Mouse (Mus musculus) kidney, embryonic 14.5 days (tissue): ENCODE data around the gene Tnnc1. TPM values are rescaled to one million over a fixed set of nuclear protein-coding genes. Genes with fewer than 3 reads are reported as not detected.
A peak's percentile ranks its signal among the peaks of the same experiment; 100 is the strongest.

Experiments
- ATAC-seq: fragments of 200-750 bp; cut with Nextera tagmentation; 2 replicates; pipeline ENCODE4 v1.8.0; 2017; ENCODE audit warnings: moderate number of reproducible peaks, mild to moderate bottlenecking, moderate TSS enrichment, moderate library complexity; ENCODE audit not compliant: low FRiP score, low TSS enrichment
- H3K27ac ChIP-seq: fragments of 300-500 bp; sonication (generic); 2 replicates; pipeline ENCODE4 v1.5.1; 2014; ENCODE audit warnings: low read depth, mild to moderate bottlenecking, low read length, moderate library complexity, mixed read lengths
- H3K27me3 ChIP-seq: fragments of 300-500 bp; sonication (generic); 2 replicates; pipeline ENCODE4 v1.6.1; 2014; ENCODE audit warnings: mild to moderate bottlenecking, low read length; ENCODE audit not compliant: control insufficient read depth, insufficient read depth
- H3K36me3 ChIP-seq: fragments of 300-500 bp; sonication (generic); 2 replicates; pipeline ENCODE4 v1.6.1; 2014; ENCODE audit warnings: low read length, mixed read lengths; ENCODE audit not compliant: control insufficient read depth, insufficient read depth
- H3K4me1 ChIP-seq: fragments of 300-500 bp; sonication (generic); 2 replicates; pipeline ENCODE4 v1.6.1; 2014; ENCODE audit warnings: low read length, mixed read lengths; ENCODE audit not compliant: control insufficient read depth, insufficient read depth
- H3K4me2 ChIP-seq: fragments of 300-500 bp; sonication (generic); replicated peaks from 2 replicates; pipeline ENCODE4 v1.6.1; 2014; ENCODE audit warnings: low read depth, mild to moderate bottlenecking, low read length
- H3K4me3 ChIP-seq: fragments of 300-500 bp; sonication (generic); 2 replicates; pipeline ENCODE4 v1.5.1; 2014; ENCODE audit warnings: mild to moderate bottlenecking, low read length
- H3K9ac ChIP-seq: fragments of 300-500 bp; sonication (generic); 2 replicates; pipeline ENCODE4 v1.6.1; 2014; ENCODE audit warnings: low read depth, mild to moderate bottlenecking, low read length, moderate library complexity
- H3K9me3 ChIP-seq: fragments of 300-500 bp; sonication (generic); 2 replicates; pipeline ENCODE4 v1.6.1; 2016; ENCODE audit warnings: low read length; ENCODE audit not compliant: control insufficient read depth
- WGBS: fragments of 180-500 bp; shearing (Covaris S2); extraction: QIAGEN DNeasy Blood & Tissue Kit; methylation state at CpG from one replicate; pipeline ENCODE4 v1.1.7; 2014; 5-methylcytosine and 5-hydroxymethylcytosine counted together
- polyA plus RNA-seq: library from polyadenylated mRNA; unstranded; fragments of >200 nt; fragmentation: Nextera tagmentation; extraction: Ambion mirVana; gene quantifications from 2 replicates; pipeline ENCODE4 v1.2.1, GENCODE M21; 2014

The Tnnc1 gene
- polyA plus RNA-seq, 1 experiment from 2014 or later = 3.0 TPM

DNA sequence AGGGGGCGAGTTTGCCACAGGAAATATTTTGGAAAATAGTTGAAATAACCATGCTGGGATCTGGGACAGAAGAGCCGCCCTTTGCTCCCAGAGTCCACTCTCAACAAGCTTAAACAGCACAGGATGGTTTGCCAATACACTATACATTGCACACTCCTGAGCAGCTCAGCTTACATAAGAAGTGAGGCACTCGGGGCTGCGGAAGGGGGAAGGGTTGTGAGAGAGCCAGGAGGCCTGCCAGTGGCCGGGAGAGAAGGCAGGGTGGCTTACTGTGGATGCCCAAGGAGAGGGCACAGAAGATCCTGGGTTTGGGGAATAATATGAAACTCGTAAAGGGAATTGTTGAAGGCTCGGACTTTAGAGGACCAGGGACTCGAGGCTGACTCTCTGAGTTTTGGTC is 5.8 kb downstream of the Tnnc1 start:
- Histone ChIP-seq H3K4me1 (peaks cover 3% of the 10 kb centered on the region; the same call in 1 of the 2 replicates), H3K27ac (no peak overlapping the region), H3K9ac (no peak overlapping the region), H3K9me3 (no peaks in the 10 kb centered on the region), H3K27me3 (no peaks in the 10 kb centered on the region), H3K36me3 (no peaks in the 10 kb centered on the region), H3K4me3 (no peak overlapping the region), H3K4me2 (no peak overlapping the region)
- WGBS = 70% methylated on average over 8 of the region's 8 CpGs
- no peak for ATAC-seq

DNA sequence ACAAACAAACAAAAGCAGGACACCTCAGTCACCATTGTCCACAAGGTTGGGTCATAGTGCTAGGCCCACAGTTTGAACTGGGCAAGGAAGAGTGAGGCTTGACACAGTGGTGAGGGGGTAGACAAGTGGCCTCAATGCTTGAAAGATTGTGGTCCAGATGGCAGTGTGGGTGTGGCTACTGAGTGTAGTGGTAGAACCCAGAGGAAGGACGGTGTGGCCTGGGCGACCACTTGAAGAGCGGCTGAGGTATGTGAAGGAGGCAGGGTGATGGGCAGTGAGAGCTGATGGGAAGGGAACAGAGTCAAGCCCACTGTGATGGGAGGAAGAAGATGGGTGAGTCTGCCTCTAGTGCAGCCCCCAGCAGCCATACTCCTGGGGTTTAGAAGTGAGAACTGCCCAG is 6.6 kb downstream of the Tnnc1 start:
- Histone ChIP-seq H3K27me3 (no peaks in the 10 kb centered on the region), H3K4me3 (no peak overlapping the region), H3K4me1 (peaks cover 3% of the 10 kb centered on the region; the same call in 1 of the 2 replicates), H3K27ac (no peak overlapping the region), H3K4me2 (no peak overlapping the region), H3K9me3 (no peaks in the 10 kb centered on the region), H3K36me3 (no peaks in the 10 kb centered on the region), H3K9ac (no peak overlapping the region)
- 86% methylated on average over 3 of the region's 3 CpGs for WGBS
- no peak for ATAC-seq

DNA sequence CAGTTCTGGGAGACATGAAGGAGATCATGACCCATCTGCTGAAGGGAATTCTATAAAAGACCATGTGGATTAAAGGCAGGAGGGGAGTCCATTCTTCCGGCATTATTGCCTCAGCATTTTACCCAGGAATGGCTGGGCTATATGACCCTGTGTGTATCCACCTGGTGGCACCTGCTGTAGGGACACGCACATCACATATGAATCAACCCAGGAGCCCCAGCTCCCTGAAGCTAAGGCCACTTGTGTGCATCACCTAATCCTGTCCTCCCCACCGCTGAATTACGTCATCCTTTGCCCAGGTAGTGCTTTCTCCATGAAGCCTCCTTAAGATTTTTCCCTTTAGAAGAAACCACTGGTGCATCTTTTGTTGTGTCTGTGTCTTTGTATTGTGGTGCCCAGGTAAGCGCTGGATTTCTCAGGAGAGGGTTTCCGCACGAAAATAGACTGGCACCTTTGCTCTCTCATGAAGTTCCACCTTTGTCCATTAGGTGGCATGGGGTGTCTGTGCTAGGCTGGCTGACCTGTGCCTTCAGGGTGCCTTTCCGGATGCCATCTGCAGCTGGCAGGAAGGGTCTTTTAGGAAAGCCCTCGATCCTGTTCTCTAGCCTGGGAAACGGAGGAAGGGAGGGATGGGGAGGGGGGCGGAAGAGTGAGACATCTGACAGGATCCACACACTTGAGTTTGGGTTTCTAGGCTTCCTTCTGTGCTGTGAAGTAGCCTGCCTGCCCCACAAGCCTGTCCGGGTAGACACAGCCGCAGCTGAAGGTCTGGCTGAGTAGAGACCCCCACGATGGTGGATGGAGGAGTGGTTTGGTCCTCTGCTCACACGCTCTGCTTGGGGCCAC is 7.3 kb downstream of the Tnnc1 start:
- Histone ChIP-seq H3K9me3 (no peaks in the 10 kb centered on the region), H3K36me3 (no peaks in the 10 kb centered on the region), H3K27me3 (no peaks in the 10 kb centered on the region), H3K4me2 (no peak overlapping the region), H3K4me1 (peaks cover 3% of the 10 kb centered on the region; the same call in 1 of the 2 replicates), H3K9ac (peak overlapping the region; percentile 32), H3K4me3 (no peak overlapping the region), H3K27ac (no peak overlapping the region)
- WGBS = 31% methylated on average over 15 of the region's 15 CpGs
- peak; percentile 38; the same call in 1 of the 2 replicates for ATAC-seq

DNA sequence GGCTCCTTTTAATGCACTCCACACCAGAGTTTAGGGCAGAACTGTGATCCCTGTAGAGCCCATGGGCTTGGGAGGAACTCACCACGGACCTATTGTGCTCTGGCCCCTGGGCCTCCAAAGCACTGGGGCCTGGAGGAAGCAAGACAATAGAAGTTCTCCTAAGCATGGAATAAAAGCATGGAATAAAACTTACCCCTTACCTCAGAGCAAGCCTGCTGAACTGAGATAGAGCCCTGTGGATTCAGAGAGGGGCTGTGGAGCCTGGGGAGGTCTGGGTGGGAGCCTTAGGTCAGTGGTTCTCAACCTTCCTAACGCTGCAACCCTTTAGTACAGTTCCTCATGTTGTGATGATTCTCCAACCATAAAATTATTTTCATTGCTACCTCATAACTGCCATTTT is 8.7 kb downstream of the Tnnc1 start, which contains the start of gene Nisch:
Nisch (minus strand) TSS at position 101 of the 400 bp plus-strand sequence.
- H3K4me3 ChIP-seq = no peak within 1 kb of the TSS
- H3K9me3 ChIP-seq = no peaks in the 10 kb centered on the region
- no peaks in the 10 kb centered on the region for H3K27me3 ChIP-seq
- H3K4me1 ChIP-seq = peaks cover 3% of the 10 kb centered on the region; the same call in 1 of the 2 replicates
- H3K27ac ChIP-seq = no peak within 1 kb of the TSS
- H3K36me3 ChIP-seq = no peaks in the 10 kb centered on the region
- peak within 1 kb of the TSS; percentile 45 for H3K9ac ChIP-seq
- H3K4me2 ChIP-seq = peak within 1 kb of the TSS; percentile 22; the same call in 1 of the 2 replicates
- ATAC-seq = no peak
- WGBS = 68% methylated on average over 2 of the region's 2 CpGs

DNA sequence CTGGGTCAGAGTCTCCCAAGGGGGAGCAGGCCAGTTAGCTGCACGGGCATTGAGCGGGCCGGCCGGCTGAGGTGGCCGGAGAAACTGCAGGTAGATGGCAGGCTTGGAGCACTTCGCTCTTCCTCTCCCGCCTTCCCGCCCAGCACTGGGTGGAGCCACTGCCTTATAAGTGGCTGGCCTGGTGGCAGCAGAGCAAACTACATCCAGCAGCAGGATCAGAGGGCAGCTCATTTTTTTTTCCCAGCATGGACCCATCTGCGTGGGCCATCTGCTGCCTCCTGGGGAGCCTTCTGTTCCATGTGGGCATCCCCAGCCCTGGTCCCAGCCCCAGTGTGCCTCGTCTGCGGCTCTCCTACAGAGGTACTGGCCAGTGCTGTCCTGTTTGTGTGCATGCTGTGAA is 9.6 kb downstream of the Tnnc1 start, which contains the start of gene Sema3g:
Sema3g (plus strand) TSS at position 195 of the 400 bp plus-strand sequence.
- 9% methylated on average over 11 of the region's 11 CpGs for WGBS
- peak within 1 kb of the TSS; percentile 45; the same call in 1 of the 2 replicates for H3K9ac ChIP-seq
- ATAC-seq = peak; percentile 82

DNA sequence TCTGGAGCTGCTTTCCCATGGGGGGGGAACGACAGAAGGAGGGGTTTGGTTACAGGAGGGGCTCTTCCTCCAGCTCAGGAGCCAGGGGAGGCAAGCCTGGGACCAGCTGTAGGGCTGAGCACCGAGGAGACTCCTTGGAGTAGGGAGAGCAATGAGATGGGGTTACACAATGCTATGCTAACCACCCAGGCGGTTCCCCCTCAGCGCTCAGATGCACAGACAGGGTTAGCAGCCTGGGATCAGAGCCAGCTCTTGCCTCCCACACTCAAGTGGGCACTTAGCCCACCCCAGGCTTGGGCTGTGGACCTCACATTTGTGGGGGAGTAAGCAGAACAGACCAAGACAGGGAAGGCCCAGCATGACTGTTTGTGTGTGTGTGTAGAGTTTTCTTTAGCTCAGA is 18.9 kb downstream of the Tnnc1 start:
- Histone ChIP-seq H3K9ac (no peak overlapping the region), H3K9me3 (no peaks in the 10 kb centered on the region), H3K27me3 (no peaks in the 10 kb centered on the region), H3K4me3 (no peak overlapping the region), H3K27ac (peak overlapping the region; percentile 84; the same call in 1 of the 2 replicates), H3K4me2 (no peak overlapping the region), H3K36me3 (no peaks in the 10 kb centered on the region), H3K4me1 (peaks cover 29% of the 10 kb centered on the region)
- peak; percentile 91 for ATAC-seq
- WGBS = 23% methylated on average over 4 of the region's 4 CpGs

More for the DNA sequence above, 9.6 kb downstream of the Tnnc1 start, which contains the start of gene Sema3g:
- Histone ChIP-seq H3K27me3 (no peaks in the 10 kb centered on the region), H3K36me3 (no peaks in the 10 kb centered on the region), H3K4me3 (no peak within 1 kb of the TSS), H3K27ac (no peak within 1 kb of the TSS), H3K4me1 (peaks cover 3% of the 10 kb centered on the region; the same call in 1 of the 2 replicates), H3K9me3 (no peaks in the 10 kb centered on the region), H3K4me2 (peak within 1 kb of the TSS; percentile 22; the same call in 1 of the 2 replicates)

DNA sequence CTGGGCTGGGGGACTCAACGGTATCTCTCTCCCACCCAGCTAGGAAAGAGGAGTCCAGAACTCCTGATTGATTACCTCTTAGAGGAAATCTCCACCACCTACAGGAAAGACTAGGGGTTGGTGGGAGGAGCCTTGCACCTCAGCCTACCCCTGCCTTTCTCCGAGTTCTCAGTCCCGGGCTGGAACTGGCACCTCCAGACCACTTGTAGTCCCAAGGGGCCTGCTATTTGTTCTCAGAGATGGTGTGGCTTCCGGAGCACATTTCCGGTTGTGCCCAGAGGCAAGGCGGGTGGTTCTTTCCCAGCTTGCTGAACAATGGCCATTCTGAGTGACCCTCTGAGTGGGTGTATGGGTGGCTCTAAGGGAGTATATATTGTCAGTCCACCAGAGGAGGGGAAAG is 20.1 kb downstream of the Tnnc1 start:
- Histone ChIP-seq H3K36me3 (no peaks in the 10 kb centered on the region), H3K4me3 (no peak overlapping the region), H3K27me3 (no peaks in the 10 kb centered on the region), H3K4me2 (no peak overlapping the region), H3K4me1 (peaks cover 29% of the 10 kb centered on the region), H3K27ac (no peak overlapping the region; the same call in 1 of the 2 replicates), H3K9ac (no peak overlapping the region), H3K9me3 (no peaks in the 10 kb centered on the region)
- 57% methylated on average over 6 of the region's 6 CpGs for WGBS
- no peak for ATAC-seq

DNA sequence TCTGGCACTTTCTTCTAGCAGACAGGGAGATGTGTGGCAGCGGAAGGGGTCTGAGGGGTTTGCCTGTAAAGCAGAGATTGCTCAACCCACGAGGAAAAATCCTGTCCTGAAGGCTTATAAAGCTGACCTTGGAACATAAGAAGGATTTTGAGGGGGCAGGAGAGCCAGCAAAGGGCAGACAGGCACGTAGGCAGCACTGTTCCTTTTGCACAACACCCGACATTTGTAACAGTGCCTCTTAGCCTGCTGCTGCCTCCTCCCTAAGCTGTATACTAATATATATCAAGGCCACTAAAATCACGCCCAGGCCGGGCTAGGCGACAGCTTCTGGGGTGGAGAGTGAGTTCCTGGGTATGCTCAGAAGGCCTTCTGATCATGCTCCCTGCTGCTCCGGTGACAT is 22.3 kb downstream of the Tnnc1 start:
- no peak overlapping the region for H3K9ac ChIP-seq
- no peak overlapping the region for H3K27ac ChIP-seq
- no peak for ATAC-seq
- WGBS = 57% methylated on average over 8 of the region's 8 CpGs
- H3K4me3 ChIP-seq = no peak overlapping the region
- H3K27me3 ChIP-seq = no peaks in the 10 kb centered on the region
- H3K36me3 ChIP-seq = no peaks in the 10 kb centered on the region
- no peaks in the 10 kb centered on the region for H3K9me3 ChIP-seq
- no peak overlapping the region for H3K4me2 ChIP-seq
- peaks cover 34% of the 10 kb centered on the region for H3K4me1 ChIP-seq
